8 mouse cellular contexts compared by ENCODE assay signal in genomic region chr17:70852686-70853386, GRCm38 (mm10). TPM values are rescaled to one million over a fixed set of nuclear protein-coding genes. Genes with fewer than 3 reads are reported as not detected.
DNase-seq lines count a peak whose midpoint lies in the region; ATAC-seq lines count a peak whose summit lies in the region.

No protein-coding gene starts in this region.

- peaks cover 72% of the 10 kb centered on the region for H3K27me3 ChIP-seq in erythroblast, embryonic 14.5 days (ENCODE audit: control insufficient read depth)
- no peaks in the 10 kb centered on the region for H3K27me3 ChIP-seq in intestine, embryonic 14.5 days (replicated peaks; ENCODE audit: control insufficient read depth, insufficient read depth, low read length)
- no peaks in the 10 kb centered on the region for H3K27me3 ChIP-seq in limb, embryonic 12.5 days
- H3K27me3 ChIP-seq in midbrain, embryonic 12.5 days: peaks cover 17% of the 10 kb centered on the region; the same call in 1 of the 2 replicates

- H3K27ac ChIP-seq in intestine, embryonic 14.5 days (ENCODE audit: low read depth): peak overlapping the region; percentile 97
- H3K27ac ChIP-seq in limb, embryonic 12.5 days: peak overlapping the region; percentile 99
- H3K27ac ChIP-seq in midbrain, embryonic 12.5 days (replicated peaks): peak overlapping the region; percentile 89

- DNase-seq in cerebellum, postnatal 14 days: peak; percentile 68 to 71
- DNase-seq in gastrocnemius, postnatal 25 days: peak; percentile 85
- DNase-seq in intestine, embryonic 14.5 days (ENCODE audit: low spot score): peak; percentile 90
- peak; percentile 40 to 58 for DNase-seq in spleen, postnatal 10 days (ENCODE audit: low spot score in 2 of 2)

- no peaks in the 10 kb centered on the region for H3K9me3 ChIP-seq in erythroblast, embryonic 14.5 days (ENCODE audit: control insufficient read depth, low read length)
- H3K9me3 ChIP-seq in intestine, embryonic 14.5 days (ENCODE audit: control insufficient read depth, low read length): no peaks in the 10 kb centered on the region
- no peaks in the 10 kb centered on the region for H3K9me3 ChIP-seq in limb, embryonic 12.5 days
- H3K9me3 ChIP-seq in midbrain, embryonic 12.5 days: no peaks in the 10 kb centered on the region

- peak overlapping the region; percentile 99 for H3K4me2 ChIP-seq in intestine, embryonic 14.5 days (ENCODE audit: low read length)
- peak overlapping the region; percentile 97 for H3K4me2 ChIP-seq in limb, embryonic 12.5 days
- peak overlapping the region; percentile 90 for H3K4me2 ChIP-seq in midbrain, embryonic 12.5 days (replicated peaks)

- H3K4me1 ChIP-seq in erythroblast, embryonic 14.5 days (ENCODE audit: control insufficient read depth): peaks cover 48% of the 10 kb centered on the region
- no peaks in the 10 kb centered on the region for H3K4me1 ChIP-seq in intestine, embryonic 14.5 days (replicated peaks; ENCODE audit: control insufficient read depth, insufficient read depth, low read length)
- H3K4me1 ChIP-seq in limb, embryonic 12.5 days (replicated peaks): peaks cover 8% of the 10 kb centered on the region
- peaks cover 33% of the 10 kb centered on the region for H3K4me1 ChIP-seq in midbrain, embryonic 12.5 days

- under 1% methylated on average over 51 of the region's 51 CpGs for WGBS in intestine, embryonic 14.5 days
- WGBS in limb, embryonic 12.5 days: under 1% methylated on average over 51 of the region's 51 CpGs
- under 1% methylated on average over 51 of the region's 51 CpGs for WGBS in midbrain, embryonic 12.5 days

- H3K36me3 ChIP-seq in erythroblast, embryonic 14.5 days (ENCODE audit: control insufficient read depth): no peaks in the 10 kb centered on the region
- H3K36me3 ChIP-seq in intestine, embryonic 14.5 days (ENCODE audit: control insufficient read depth, insufficient read depth, low read length): no peaks in the 10 kb centered on the region
- no peaks in the 10 kb centered on the region for H3K36me3 ChIP-seq in limb, embryonic 12.5 days
- H3K36me3 ChIP-seq in midbrain, embryonic 12.5 days: no peaks in the 10 kb centered on the region

- H3K9ac ChIP-seq in intestine, embryonic 14.5 days (ENCODE audit: low read length): peak overlapping the region; percentile 92
- peak overlapping the region; percentile 89 for H3K9ac ChIP-seq in limb, embryonic 12.5 days (replicated peaks)
- peak overlapping the region; percentile 90 for H3K9ac ChIP-seq in midbrain, embryonic 12.5 days (replicated peaks)

- no peak for ATAC-seq in erythroblast, adult 5-6 weeks (replicated peaks; ENCODE audit: low FRiP score, poor library complexity, severe bottlenecking)
- peak; percentile 52 for ATAC-seq in intestine, embryonic 14.5 days (replicated peaks; ENCODE audit: low FRiP score, low TSS enrichment, low read depth)
- ATAC-seq in limb, embryonic 12.5 days (ENCODE audit: insufficient number of reproducible peaks, insufficient read depth, low FRiP score, low TSS enrichment, low read depth): peak; percentile 44
- peak; percentile 55 for ATAC-seq in midbrain, embryonic 12.5 days (ENCODE audit: low FRiP score, low read depth)

- H3K4me3 ChIP-seq in erythroblast, embryonic 14.5 days (replicated peaks): peak overlapping the region; percentile 71
- H3K4me3 ChIP-seq in intestine, embryonic 14.5 days (ENCODE audit: low read depth, low read length): peak overlapping the region; percentile 67
- peak overlapping the region; percentile 73 for H3K4me3 ChIP-seq in limb, embryonic 12.5 days (replicated peaks)
- H3K4me3 ChIP-seq in midbrain, embryonic 12.5 days: peak overlapping the region; percentile 70

RNA-seq across cellular contexts. Expression of gene Tgif1, which starts 0.5 kb away (rescaled TPM):
- polyA plus RNA-seq in erythroblast, embryonic 14.5 days (2012): 0.03 and 0.04 TPM in 2 replicates
- 4.2 and 7.5 TPM in 2 replicates for total RNA-seq in erythroblast, adult 5-6 weeks (2015; ENCODE audit: low replicate concordance)
- 2.0 and 4.3 TPM in 2 replicates for total RNA-seq in erythroblast, adult 5-6 weeks (2017; ENCODE audit: low replicate concordance)
- total RNA-seq in gastrocnemius, postnatal 25 days (2021): 1 to 10 TPM; 3.8 to 4.4 TPM
- 56.1 and 58.4 TPM in 2 replicates for polyA plus RNA-seq in intestine, embryonic 14.5 days (2014; fragmentation: Nextera tagmentation; extraction: Ambion mirVana)
- polyA plus RNA-seq in limb, embryonic 12.5 days (2016; fragmentation: Nextera tagmentation; extraction: Ambion mirVana): 130 and 136 TPM in 2 replicates
- polyA plus RNA-seq in midbrain, embryonic 12.5 days (2016; fragmentation: Nextera tagmentation; extraction: Ambion mirVana): 50.1 and 58.9 TPM in 2 replicates

Comparison
In these comparisons a context has a peak if more than half of its experiments do, and no peak if none do; other contexts are left out.
1. RNA of gene Tgif1, which starts 0.5 kb away (polyA plus RNA-seq): 130 to 136 TPM in limb, embryonic 12.5 days, 50.1 to 58.9 TPM in midbrain, embryonic 12.5 days and 56.1 to 58.4 TPM in intestine, embryonic 14.5 days; 0.03 to 0.04 TPM in erythroblast, embryonic 14.5 days; every median in the first group is over 10 times any median in the second.
2. Peak in every context shown above with its lines, with median percentiles within 50 percentile points of each other: H3K4me3 ChIP-seq, DNase-seq, H3K27ac ChIP-seq, H3K4me2 ChIP-seq and H3K9ac ChIP-seq.